Mouse (Mus musculus): Measurements from ENCODE around the gene Mpl. TPM values are rescaled to one million over a fixed set of nuclear protein-coding genes. Genes with fewer than 3 reads are reported as not detected.

The Mpl gene
- 10.8 and 10.9 TPM in 2 replicates for polyA plus RNA-seq (2015; fragmentation: Nextera tagmentation; extraction: Ambion mirVana)

DNA sequence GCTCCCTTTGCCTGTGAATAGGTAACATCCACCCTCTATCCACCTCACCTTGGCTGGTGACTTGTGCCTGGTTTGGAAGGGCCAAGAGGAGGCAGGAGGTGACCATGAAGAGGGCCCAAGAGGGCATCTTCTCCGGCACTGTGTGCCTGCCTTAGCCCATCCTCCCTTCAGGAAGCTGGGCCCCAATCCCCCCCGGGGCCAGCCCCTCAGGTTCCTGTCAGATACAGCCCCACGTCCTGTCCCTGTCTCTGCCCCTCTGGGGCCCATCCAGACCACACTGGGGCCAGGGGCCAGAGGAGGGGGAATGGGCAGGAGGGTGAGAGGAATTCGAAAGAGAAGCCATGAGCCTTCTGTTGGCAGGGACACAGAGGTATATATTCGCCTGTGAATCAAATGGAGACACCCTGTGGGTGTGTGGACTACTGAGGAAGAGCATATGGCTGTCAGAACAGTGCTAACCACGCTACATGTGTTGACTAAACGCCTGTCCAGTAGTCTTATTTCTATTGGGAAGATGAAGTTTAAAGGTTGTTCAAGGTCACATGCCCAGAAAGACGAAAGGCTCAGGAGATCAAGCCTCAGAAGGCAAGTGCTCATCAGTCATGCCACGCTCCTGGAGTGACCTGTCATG lies at the start of gene Mpl:
Gene Mpl (minus strand): TSS at position 169 of the 631 bp plus-strand sequence.
- WGBS (ENCODE audit: insufficient replicate concordance): 21% methylated on average over 9 of the region's 9 CpGs
- no peak within 1 kb of the TSS for H3K9ac ChIP-seq
- ATAC-seq (ENCODE audit: low read depth) (peak; percentile 60; the same call in 1 of the 2 replicates), DNase-seq (no peak)
- peaks cover 9% of the 10 kb centered on the region for H3K4me1 ChIP-seq (replicated peaks)
- no peaks in the 10 kb centered on the region for H3K9me3 ChIP-seq (replicated peaks)
- no peak within 1 kb of the TSS for H3K27ac ChIP-seq
- H3K27me3 ChIP-seq: no peaks in the 10 kb centered on the region
- no peaks in the 10 kb centered on the region for H3K36me3 ChIP-seq
- H3K4me2 ChIP-seq: no peak within 1 kb of the TSS
- 0 out of 2 replicates have a peak within 1 kb of the TSS, but pooled peaks have one; percentile 4 for H3K4me3 ChIP-seq (replicated peaks)

DNA sequence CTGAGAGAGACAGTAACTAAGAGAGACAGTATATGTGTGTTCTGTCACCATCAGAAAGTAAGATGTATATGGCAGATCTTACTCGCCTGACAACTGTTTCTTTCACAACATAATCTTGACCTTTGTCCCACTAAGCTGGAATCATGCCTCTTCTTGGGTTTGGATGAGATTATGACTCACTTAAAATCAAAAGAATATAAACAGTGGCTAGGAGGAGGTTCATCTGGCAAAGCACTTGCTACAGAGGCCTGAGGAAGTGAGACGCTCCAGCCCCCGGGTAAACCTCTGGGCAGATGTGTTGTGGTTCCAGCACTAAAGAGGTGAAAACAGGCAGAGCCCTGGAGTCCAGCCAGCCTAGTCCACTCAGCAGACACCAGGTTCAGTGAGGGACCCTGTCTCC lies 48.2 kb upstream of the Mpl start:
- Histone ChIP-seq H3K27ac (no peak overlapping the region), H3K4me3 (replicated peaks) (no peak overlapping the region), H3K4me2 (no peak overlapping the region), H3K27me3 (no peaks in the 10 kb centered on the region), H3K9me3 (replicated peaks) (no peaks in the 10 kb centered on the region), H3K9ac (no peak overlapping the region), H3K4me1 (replicated peaks) (no peaks in the 10 kb centered on the region), H3K36me3 (no peaks in the 10 kb centered on the region)
- ATAC-seq (ENCODE audit: low read depth): no peak
- WGBS (ENCODE audit: insufficient replicate concordance): 60% methylated on average over 3 of the region's 3 CpGs
- no peak for DNase-seq

DNA sequence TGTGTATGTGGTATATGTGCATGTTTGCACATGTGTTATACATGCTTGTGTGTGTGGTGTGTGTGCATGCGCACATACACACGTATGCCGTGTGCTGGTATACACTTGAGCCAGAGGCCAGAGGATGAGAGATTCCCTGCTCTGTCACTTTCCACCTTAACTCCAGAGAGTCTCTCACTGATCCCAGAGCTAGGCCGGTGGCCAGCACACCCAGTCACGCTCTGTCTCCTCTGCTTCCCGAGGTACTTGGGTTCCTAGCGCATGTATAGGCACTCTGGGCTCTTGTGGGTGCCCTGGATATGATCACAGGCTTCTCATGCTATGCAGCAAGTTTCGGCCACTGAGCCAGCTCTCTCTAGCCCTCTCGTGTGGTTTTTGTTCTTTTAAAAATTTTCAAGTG lies 43.5 kb upstream of the Mpl start:
- no peak overlapping the region for H3K4me3 ChIP-seq (replicated peaks)
- H3K4me1 ChIP-seq (replicated peaks): no peaks in the 10 kb centered on the region
- no peaks in the 10 kb centered on the region for H3K27me3 ChIP-seq
- H3K36me3 ChIP-seq: no peaks in the 10 kb centered on the region
- no peak overlapping the region for H3K9ac ChIP-seq
- no peak overlapping the region for H3K4me2 ChIP-seq
- no peak overlapping the region for H3K27ac ChIP-seq
- ATAC-seq (ENCODE audit: low read depth): no peak
- no peaks in the 10 kb centered on the region for H3K9me3 ChIP-seq (replicated peaks)
- DNase-seq: no peak
- 65% methylated on average over 9 of the region's 9 CpGs for WGBS (ENCODE audit: insufficient replicate concordance)

DNA sequence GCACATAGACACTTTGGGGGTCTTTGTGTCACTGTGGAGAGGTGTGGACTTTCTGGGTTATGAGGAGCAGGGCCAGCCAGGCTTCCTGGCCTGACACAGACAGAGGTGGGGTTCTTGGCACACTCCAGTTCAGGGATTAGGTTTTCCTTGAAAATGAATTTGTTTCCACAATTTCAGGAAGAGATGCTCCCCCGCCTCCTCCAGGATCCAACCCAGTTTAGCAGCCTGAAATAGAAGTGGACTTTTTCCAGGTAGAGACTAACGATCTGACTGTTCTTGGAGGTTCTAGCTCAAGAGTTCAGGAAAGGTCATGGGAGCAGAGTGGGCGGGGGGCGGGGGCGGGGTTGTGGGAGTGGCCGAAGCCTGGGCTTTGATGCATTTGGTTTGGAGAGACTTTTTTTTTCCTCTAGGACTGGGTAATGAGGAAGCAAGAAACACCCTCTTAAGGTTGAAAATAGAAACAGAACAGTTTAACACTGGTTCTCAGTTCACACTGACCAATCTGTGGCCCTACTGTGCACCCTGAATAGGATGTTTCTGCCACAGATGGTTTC lies 42.9 kb upstream of the Mpl start:
- WGBS (ENCODE audit: insufficient replicate concordance): 37% methylated on average over 6 of the region's 6 CpGs
- Histone ChIP-seq H3K4me1 (replicated peaks) (no peaks in the 10 kb centered on the region), H3K27me3 (no peaks in the 10 kb centered on the region), H3K4me2 (no peak overlapping the region), H3K9me3 (replicated peaks) (no peaks in the 10 kb centered on the region), H3K9ac (no peak overlapping the region), H3K36me3 (no peaks in the 10 kb centered on the region), H3K27ac (no peak overlapping the region), H3K4me3 (replicated peaks) (no peak overlapping the region)
- ATAC-seq (ENCODE audit: low read depth) (no peak), DNase-seq (no peak)

DNA sequence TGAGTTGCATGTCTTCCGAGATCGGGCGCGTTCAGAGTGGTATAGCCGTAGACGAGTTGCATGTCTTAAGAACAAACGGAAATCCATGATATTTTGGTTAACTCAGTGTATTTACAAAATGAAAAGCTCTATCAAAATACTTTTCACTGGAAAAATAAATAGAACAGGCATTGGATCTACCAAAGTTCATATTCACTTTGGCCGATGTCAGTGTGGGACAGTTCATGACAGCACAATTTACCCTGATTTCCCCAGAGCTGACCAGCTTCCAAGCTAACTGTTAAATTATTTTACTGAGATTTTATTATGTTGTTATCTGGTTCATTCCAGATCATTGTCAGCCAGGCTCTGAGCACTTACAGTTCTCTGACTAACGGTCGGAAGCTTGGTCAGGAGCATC lies 33.1 kb upstream of the Mpl start:
- ATAC-seq (ENCODE audit: low read depth) (no peak), DNase-seq (no peak)
- Histone ChIP-seq H3K4me3 (replicated peaks) (no peak overlapping the region), H3K4me2 (no peak overlapping the region), H3K9ac (no peak overlapping the region), H3K9me3 (replicated peaks) (no peaks in the 10 kb centered on the region), H3K27ac (no peak overlapping the region), H3K4me1 (replicated peaks) (no peaks in the 10 kb centered on the region), H3K36me3 (no peaks in the 10 kb centered on the region), H3K27me3 (no peaks in the 10 kb centered on the region)
- 79% methylated on average over 10 of the region's 10 CpGs for WGBS (ENCODE audit: insufficient replicate concordance)

DNA sequence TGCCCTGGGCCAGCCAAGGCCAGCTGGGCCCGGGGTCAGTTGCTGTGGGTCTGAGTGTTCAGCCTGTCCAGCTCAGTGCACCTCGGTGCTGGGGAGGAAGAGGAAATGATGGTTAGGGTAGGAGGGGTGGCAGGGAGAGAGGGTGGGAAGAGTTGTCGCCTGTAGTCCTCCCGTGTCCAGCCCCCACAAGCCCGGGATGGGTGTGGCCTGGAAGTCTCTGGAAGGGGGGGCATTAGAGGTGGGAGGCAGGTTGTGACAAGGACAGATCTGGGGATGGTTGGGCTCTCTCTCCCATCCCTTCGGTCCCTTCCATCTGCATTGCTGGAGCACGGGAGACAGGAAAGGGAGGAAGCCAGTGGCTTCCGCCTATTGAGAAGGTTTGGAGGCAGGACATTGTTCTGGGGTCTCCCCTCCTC lies 32.4 kb upstream of the Mpl start, which contains the start of gene Tie1:
Gene Tie1 (minus strand): TSS at position 345 of the 416 bp plus-strand sequence.
- Histone ChIP-seq H3K36me3 (no peaks in the 10 kb centered on the region), H3K4me2 (peak within 1 kb of the TSS; percentile 4; the same call in 1 of the 2 replicates), H3K9me3 (replicated peaks) (no peaks in the 10 kb centered on the region), H3K27ac (no peak within 1 kb of the TSS), H3K9ac (peak within 1 kb of the TSS; percentile 26; the same call in 1 of the 2 replicates), H3K4me1 (replicated peaks) (no peaks in the 10 kb centered on the region), H3K4me3 (replicated peaks) (peak within 1 kb of the TSS; percentile 29), H3K27me3 (no peaks in the 10 kb centered on the region)
- ATAC-seq (ENCODE audit: low read depth) (peak; percentile 76), DNase-seq (no peak)
- WGBS (ENCODE audit: insufficient replicate concordance): 22% methylated on average over 8 of the region's 8 CpGs

DNA sequence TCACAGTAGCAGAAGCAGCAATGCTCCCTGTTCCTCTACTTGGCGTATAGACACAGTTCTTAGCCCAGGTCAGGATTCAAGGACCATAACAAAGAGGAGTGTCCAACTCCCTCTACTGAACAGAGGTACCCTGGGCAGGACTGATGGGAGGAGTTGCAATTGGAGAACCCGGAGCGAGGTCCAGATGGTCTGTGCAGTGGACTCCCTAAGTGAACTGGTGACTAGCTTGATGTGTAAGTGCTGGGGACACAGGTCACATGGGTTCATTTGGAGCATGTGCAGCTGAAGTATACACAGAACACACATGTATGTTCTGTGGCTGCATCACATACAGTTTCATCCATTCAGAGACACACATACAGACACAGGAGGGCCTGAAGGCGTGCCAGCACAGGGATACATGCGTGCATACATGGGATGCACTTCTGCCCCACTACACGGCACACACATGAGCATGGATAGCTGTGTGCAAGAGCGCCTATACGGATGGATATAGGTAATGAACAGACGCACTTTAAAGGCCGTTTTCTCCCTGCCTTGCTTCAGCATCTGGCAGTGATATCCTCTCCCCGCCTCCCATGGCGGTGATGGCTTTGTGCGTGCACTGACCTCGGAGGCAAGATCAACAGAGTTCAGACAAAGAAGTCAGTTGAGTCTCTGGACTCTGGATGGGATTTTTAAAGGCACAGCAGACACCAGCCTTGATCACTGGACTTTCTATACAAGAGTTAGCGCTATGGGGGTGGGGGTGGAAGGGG lies 19.6 kb upstream of the Mpl start:
- H3K27me3 ChIP-seq: no peaks in the 10 kb centered on the region
- no peaks in the 10 kb centered on the region for H3K36me3 ChIP-seq
- no peak overlapping the region for H3K4me3 ChIP-seq (replicated peaks)
- H3K9me3 ChIP-seq (replicated peaks): no peaks in the 10 kb centered on the region
- DNase-seq (no peak), ATAC-seq (ENCODE audit: low read depth) (no peak)
- 64% methylated on average over 15 of the region's 15 CpGs for whole genome bisulfite sequencing (ENCODE audit: insufficient replicate concordance)
- H3K4me2 ChIP-seq: no peak overlapping the region
- no peak overlapping the region for H3K9ac ChIP-seq
- H3K27ac ChIP-seq: no peak overlapping the region
- no peaks in the 10 kb centered on the region for H3K4me1 ChIP-seq (replicated peaks)

DNA sequence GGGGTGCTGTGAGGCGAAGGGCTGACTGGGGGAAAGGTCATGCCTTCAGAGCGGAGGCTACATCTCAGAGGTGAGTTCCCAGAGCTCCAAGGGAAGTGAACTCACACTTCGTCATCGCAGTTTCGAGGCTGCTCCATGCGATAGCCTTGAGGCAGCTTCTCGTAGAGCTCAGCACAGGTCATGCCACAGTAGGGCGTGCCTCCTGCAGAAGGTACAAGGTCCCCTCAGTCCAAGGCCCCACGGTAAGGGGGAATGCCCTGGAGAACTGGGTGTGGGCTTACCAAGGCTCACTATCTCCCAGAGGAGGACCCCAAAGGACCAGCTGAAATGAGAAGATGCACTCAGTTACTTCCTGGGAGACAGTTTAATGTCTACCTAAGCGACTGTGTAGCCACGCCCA lies 15.4 kb upstream of the Mpl start:
- 78% methylated on average over 11 of the region's 11 CpGs for WGBS (ENCODE audit: insufficient replicate concordance)

DNA sequence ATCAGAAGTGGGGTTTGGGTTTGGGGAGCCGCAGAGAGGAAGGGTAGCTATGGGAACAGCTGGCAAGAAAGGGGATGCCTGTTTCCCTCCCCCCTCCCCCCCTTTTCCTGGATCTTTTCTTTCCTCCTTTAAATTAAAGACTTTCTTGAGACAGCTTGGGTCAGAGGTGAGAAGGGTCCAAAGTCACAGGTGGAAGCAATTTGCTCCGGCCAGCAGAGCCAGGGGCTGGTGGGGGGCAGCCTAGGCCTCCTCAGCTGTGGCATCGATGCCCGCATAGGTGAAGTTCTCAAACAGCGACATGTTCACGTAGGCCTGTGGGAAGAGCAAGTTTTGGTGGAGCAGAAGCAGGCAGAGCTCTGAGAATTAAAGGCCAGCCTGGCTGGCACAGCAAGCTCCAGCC lies 14.0 kb upstream of the Mpl start:
- Histone ChIP-seq H3K4me3 (replicated peaks) (no peak overlapping the region), H3K9me3 (replicated peaks) (no peaks in the 10 kb centered on the region), H3K4me1 (replicated peaks) (no peaks in the 10 kb centered on the region), H3K27me3 (no peaks in the 10 kb centered on the region), H3K9ac (no peak overlapping the region), H3K36me3 (no peaks in the 10 kb centered on the region), H3K4me2 (no peak overlapping the region), H3K27ac (no peak overlapping the region)
- 82% methylated on average over 6 of the region's 6 CpGs for WGBS (ENCODE audit: insufficient replicate concordance)
- DNase-seq (no peak), ATAC-seq (ENCODE audit: low read depth) (no peak)

More for the DNA sequence above, 15.4 kb upstream of the Mpl start:
- ATAC-seq (ENCODE audit: low read depth) (no peak), DNase-seq (no peak)
- Histone ChIP-seq H3K27me3 (no peaks in the 10 kb centered on the region), H3K27ac (no peak overlapping the region), H3K4me3 (replicated peaks) (no peak overlapping the region), H3K4me2 (no peak overlapping the region), H3K36me3 (no peaks in the 10 kb centered on the region), H3K9me3 (replicated peaks) (no peaks in the 10 kb centered on the region), H3K4me1 (replicated peaks) (no peaks in the 10 kb centered on the region), H3K9ac (no peak overlapping the region)

DNA sequence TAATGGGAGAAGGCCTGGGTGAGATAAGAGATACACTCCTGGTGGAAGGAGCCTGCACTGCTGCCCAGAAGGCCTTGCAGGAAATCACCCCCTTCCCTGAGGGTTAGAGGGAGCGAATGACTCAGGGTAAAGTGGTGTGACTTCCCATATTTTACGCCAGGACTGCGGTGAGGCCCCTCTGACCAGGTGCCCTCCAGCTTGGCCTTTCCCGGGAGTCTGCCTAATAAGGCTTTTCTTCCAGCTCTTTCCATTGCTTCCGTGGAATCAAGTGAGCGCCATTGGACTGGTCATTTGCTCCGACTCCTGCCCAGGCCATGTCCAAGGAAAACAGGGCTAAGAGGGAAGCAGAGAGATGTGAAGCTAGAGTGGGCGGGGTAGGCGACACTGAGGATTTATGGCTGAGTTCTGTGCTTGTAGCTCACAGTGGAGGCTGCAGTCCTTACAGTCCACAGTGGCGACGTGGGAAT lies 8.4 kb upstream of the Mpl start:
- WGBS (ENCODE audit: insufficient replicate concordance): 16% methylated on average over 11 of the region's 11 CpGs
- no peaks in the 10 kb centered on the region for H3K27me3 ChIP-seq
- no peak overlapping the region for H3K4me3 ChIP-seq (replicated peaks)
- DNase-seq (no peak), ATAC-seq (ENCODE audit: low read depth) (0 out of 2 replicates have a peak, but pooled peaks have one; percentile 41)
- H3K4me1 ChIP-seq (replicated peaks): peaks cover 4% of the 10 kb centered on the region; the same call in 1 of the 2 replicates
- no peak overlapping the region for H3K4me2 ChIP-seq
- no peaks in the 10 kb centered on the region for H3K9me3 ChIP-seq (replicated peaks)
- H3K36me3 ChIP-seq: no peaks in the 10 kb centered on the region
- H3K9ac ChIP-seq: no peak overlapping the region
- H3K27ac ChIP-seq: no peak overlapping the region

DNA sequence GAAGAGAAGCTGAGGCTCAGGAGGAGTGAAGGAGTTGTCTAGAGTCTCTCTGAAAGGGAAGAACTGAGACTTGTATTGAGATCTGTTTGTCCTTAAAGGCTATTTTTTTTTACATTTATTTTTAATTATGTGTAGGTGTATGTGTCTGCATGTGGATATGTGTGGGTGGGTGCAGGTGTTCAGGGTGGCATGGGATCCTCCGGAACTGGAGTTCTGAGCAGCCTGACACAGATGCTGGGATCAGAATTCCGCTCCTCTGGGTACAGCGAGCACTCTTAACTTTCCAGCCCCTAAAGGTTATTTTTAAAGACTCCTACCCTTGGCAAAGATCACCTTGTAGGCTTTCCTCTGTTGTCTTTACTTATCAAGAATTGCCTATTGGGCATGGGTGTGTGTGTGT lies 7.6 kb upstream of the Mpl start:
- H3K9ac ChIP-seq: no peak overlapping the region
- no peak for ATAC-seq (ENCODE audit: low read depth)

More for the DNA sequence above, 7.6 kb upstream of the Mpl start:
- Histone ChIP-seq H3K4me2 (no peak overlapping the region), H3K4me1 (replicated peaks) (peaks cover 4% of the 10 kb centered on the region; the same call in 1 of the 2 replicates), H3K4me3 (replicated peaks) (no peak overlapping the region), H3K9me3 (replicated peaks) (no peaks in the 10 kb centered on the region), H3K27me3 (no peaks in the 10 kb centered on the region), H3K27ac (no peak overlapping the region), H3K36me3 (no peaks in the 10 kb centered on the region)
- no peak for DNase-seq
- WGBS (ENCODE audit: insufficient replicate concordance): 66% methylated on average over 3 of the region's 3 CpGs

Data from liver, embryonic 13.5 days (tissue).